Mouse (Mus musculus) liver, embryonic 16.5 days (tissue): ENCODE measurements around the gene Rnf5. TPM values are rescaled to one million over a fixed set of nuclear protein-coding genes. Genes with fewer than 3 reads are reported as not detected.
A peak's percentile ranks its signal among the peaks of the same experiment; 100 is the strongest.

Experiments used
- ATAC-seq: fragments of 200-750 bp; cut with Nextera tagmentation; 2 replicates; pipeline ENCODE4 v1.8.0; 2017; ENCODE audit warnings: low read depth, mild to moderate bottlenecking, moderate number of reproducible peaks, moderate library complexity
- H3K27ac ChIP-seq: fragments of 300-500 bp; sonication (generic); 2 replicates; pipeline ENCODE4 v1.5.1; 2014; ENCODE audit warnings: mild to moderate bottlenecking, low read length
- H3K27me3 ChIP-seq: fragments of 300-500 bp; sonication (generic); 2 replicates; pipeline ENCODE4 v1.6.1; 2014; ENCODE audit warnings: low read depth, low read length, mixed read lengths; ENCODE audit not compliant: control insufficient read depth, insufficient read depth
- H3K36me3 ChIP-seq: fragments of 300-500 bp; sonication (generic); 2 replicates; pipeline ENCODE4 v1.6.1; 2014; ENCODE audit warnings: mild to moderate bottlenecking; ENCODE audit not compliant: control insufficient read depth, insufficient read depth
- H3K4me1 ChIP-seq: fragments of 300-500 bp; sonication (generic); 2 replicates; pipeline ENCODE4 v1.6.1; 2014; ENCODE audit warnings: low read depth, low read length, mixed read lengths; ENCODE audit not compliant: control insufficient read depth
- H3K4me2 ChIP-seq: fragments of 300-500 bp; sonication (generic); 2 replicates; pipeline ENCODE4 v1.6.1; 2014; ENCODE audit warnings: low read depth, low read length, mixed read lengths
- H3K4me3 ChIP-seq: fragments of 300-500 bp; sonication (generic); 2 replicates; pipeline ENCODE4 v1.5.1; 2014; ENCODE audit warnings: low read depth, mild to moderate bottlenecking, low read length
- H3K9ac ChIP-seq: fragments of 300-500 bp; sonication (generic); 2 replicates; pipeline ENCODE4 v1.6.1; 2014; ENCODE audit warnings: low read depth, low read length
- H3K9me3 ChIP-seq: fragments of 300-500 bp; sonication (generic); replicated peaks from 2 replicates; pipeline ENCODE4 v1.6.1; 2016; ENCODE audit warnings: low read length; ENCODE audit not compliant: control insufficient read depth
- WGBS: fragments of 180-500 bp; shearing (Covaris S2); extraction: QIAGEN DNeasy Blood & Tissue Kit; methylation state at CpG from one replicate; pipeline ENCODE4 v1.1.7; 2014; ENCODE audit not compliant: insufficient replicate concordance; 5-methylcytosine and 5-hydroxymethylcytosine counted together
- polyA plus RNA-seq: library from polyadenylated mRNA; unstranded; fragments of >200 nt; fragmentation: Nextera tagmentation; extraction: Ambion mirVana; gene quantifications from 2 replicates; pipeline ENCODE4 v1.2.1, GENCODE M21; 2015

Rnf5 gene
- polyA plus RNA-seq, 1 experiment from 2014 or later, result 92.4 TPM

GRCm38 (mm10) chr17:34585877-34586771 lies 17.4 kb downstream of the Rnf5 start:
- ATAC-seq, result no peak

GRCm38 (mm10) chr17:34585121-34585520 lies 18.4 kb downstream of the Rnf5 start:
- Histone ChIP-seq H3K4me2 (no peak overlapping the region), H3K9ac (no peak overlapping the region), H3K27me3 (no peaks in the 10 kb centered on the region), H3K9me3 (no peaks in the 10 kb centered on the region), H3K4me3 (no peak overlapping the region), H3K36me3 (no peaks in the 10 kb centered on the region), H3K27ac (no peak overlapping the region), H3K4me1 (peaks cover 32% of the 10 kb centered on the region)
- no peak for ATAC-seq
- 72% methylated on average over 8 of the region's 8 CpGs for WGBS

More at GRCm38 (mm10) chr17:34585877-34586771, 17.4 kb downstream of the Rnf5 start:
- Histone ChIP-seq H3K36me3 (no peaks in the 10 kb centered on the region), H3K9ac (peak overlapping the region; percentile 82; the same call in 1 of the 2 replicates), H3K27me3 (no peaks in the 10 kb centered on the region), H3K4me3 (peak overlapping the region; percentile 93), H3K4me1 (peaks cover 42% of the 10 kb centered on the region), H3K27ac (no peak overlapping the region), H3K9me3 (no peaks in the 10 kb centered on the region), H3K4me2 (peak overlapping the region; percentile 100)
- WGBS, result 47% methylated on average over 32 of the region's 32 CpGs

GRCm38 (mm10) chr17:34583819-34584218 lies 19.7 kb downstream of the Rnf5 start:
- H3K27ac ChIP-seq, result no peak overlapping the region
- no peak for ATAC-seq
- 80% methylated on average over 8 of the region's 8 CpGs for WGBS
- H3K4me1 ChIP-seq, result peaks cover 19% of the 10 kb centered on the region
- H3K4me2 ChIP-seq, result no peak overlapping the region
- no peak overlapping the region for H3K9ac ChIP-seq
- no peaks in the 10 kb centered on the region for H3K9me3 ChIP-seq
- H3K4me3 ChIP-seq, result no peak overlapping the region
- no peaks in the 10 kb centered on the region for H3K36me3 ChIP-seq
- no peaks in the 10 kb centered on the region for H3K27me3 ChIP-seq

DNA sequence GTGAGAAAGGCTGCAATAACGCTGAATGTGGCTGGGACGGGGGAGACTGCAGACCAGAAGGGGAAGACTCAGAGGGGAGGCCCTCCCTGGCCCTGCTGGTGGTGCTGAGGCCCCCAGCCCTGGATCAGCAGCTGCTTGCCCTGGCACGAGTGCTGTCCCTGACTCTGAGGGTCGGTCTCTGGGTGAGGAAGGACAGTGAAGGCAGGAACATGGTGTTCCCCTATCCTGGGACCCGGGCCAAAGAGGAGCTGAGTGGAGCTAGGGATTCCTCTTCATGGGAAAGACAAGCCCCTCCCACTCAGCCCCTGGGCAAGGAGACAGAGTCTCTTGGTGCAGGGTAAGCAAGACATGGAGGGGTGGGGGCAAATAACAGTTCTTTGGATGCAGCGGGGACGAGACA lies 20.1 kb downstream of the Rnf5 start:
- Histone ChIP-seq H3K9ac (no peak overlapping the region), H3K4me2 (no peak overlapping the region), H3K9me3 (no peaks in the 10 kb centered on the region), H3K27ac (no peak overlapping the region), H3K4me3 (no peak overlapping the region), H3K4me1 (peaks cover 15% of the 10 kb centered on the region), H3K27me3 (no peaks in the 10 kb centered on the region), H3K36me3 (no peaks in the 10 kb centered on the region)
- ATAC-seq, result no peak
- WGBS, result 61% methylated on average over 7 of the region's 7 CpGs

GRCm38 (mm10) chr17:34582528-34582927 lies 21.0 kb downstream of the Rnf5 start:
- Histone ChIP-seq H3K4me3 (no peak overlapping the region), H3K4me2 (no peak overlapping the region), H3K9ac (no peak overlapping the region), H3K27me3 (no peaks in the 10 kb centered on the region), H3K27ac (no peak overlapping the region), H3K9me3 (no peaks in the 10 kb centered on the region), H3K4me1 (peaks cover 9% of the 10 kb centered on the region), H3K36me3 (no peaks in the 10 kb centered on the region)
- no peak for ATAC-seq
- 75% methylated on average over 12 of the region's 12 CpGs for WGBS

DNA sequence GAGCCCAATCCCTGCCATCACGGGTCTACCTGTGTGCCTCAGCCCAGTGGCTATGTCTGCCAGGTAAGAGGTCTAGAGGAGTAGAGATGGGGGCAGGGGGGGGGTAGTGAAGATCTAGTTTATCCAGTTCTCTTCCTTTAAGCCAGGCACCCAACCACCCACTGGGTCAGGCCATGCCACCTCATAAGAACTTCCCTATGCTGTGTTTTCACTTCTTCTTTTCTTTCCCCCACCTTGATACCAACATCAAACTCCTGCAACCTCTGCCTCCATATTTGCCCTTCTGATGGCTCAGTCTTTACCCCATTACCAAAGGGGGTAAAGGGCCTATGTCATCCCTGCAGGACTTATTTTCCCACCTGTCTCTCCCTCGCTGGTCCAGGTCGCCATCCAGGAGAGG lies 25.4 kb downstream of the Rnf5 start:
- 68% methylated on average over 3 of the region's 3 CpGs for WGBS
- Histone ChIP-seq H3K4me3 (no peak overlapping the region), H3K4me1 (no peaks in the 10 kb centered on the region), H3K27ac (no peak overlapping the region), H3K4me2 (no peak overlapping the region), H3K36me3 (no peaks in the 10 kb centered on the region), H3K9ac (no peak overlapping the region), H3K9me3 (no peaks in the 10 kb centered on the region), H3K27me3 (no peaks in the 10 kb centered on the region)
- no peak for ATAC-seq

DNA sequence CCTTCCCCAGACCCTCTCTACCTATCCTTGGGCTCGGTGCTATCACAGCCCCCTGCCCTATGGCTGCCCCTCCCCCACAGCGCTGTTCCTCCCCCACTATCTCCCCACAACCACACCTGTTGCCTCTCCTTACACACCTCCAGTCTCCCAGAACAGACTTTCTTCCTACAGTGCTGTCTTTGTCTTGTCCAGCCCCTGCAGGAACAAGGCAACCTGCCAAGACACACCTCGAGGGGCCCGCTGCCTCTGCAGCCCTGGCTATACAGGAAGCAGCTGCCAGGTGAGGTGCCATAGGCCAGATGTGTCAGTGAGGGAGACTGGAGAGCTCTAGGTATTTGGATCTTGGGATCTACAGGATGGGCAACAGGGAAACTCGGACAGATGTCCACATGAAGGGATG lies 26.9 kb downstream of the Rnf5 start:
- H3K4me1 ChIP-seq, result no peaks in the 10 kb centered on the region
- no peak overlapping the region for H3K4me2 ChIP-seq
- 46% methylated on average over 5 of the region's 5 CpGs for WGBS
- no peaks in the 10 kb centered on the region for H3K27me3 ChIP-seq
- H3K4me3 ChIP-seq, result no peak overlapping the region
- no peaks in the 10 kb centered on the region for H3K36me3 ChIP-seq
- H3K9ac ChIP-seq, result no peak overlapping the region
- no peak overlapping the region for H3K27ac ChIP-seq
- ATAC-seq, result no peak
- no peaks in the 10 kb centered on the region for H3K9me3 ChIP-seq

DNA sequence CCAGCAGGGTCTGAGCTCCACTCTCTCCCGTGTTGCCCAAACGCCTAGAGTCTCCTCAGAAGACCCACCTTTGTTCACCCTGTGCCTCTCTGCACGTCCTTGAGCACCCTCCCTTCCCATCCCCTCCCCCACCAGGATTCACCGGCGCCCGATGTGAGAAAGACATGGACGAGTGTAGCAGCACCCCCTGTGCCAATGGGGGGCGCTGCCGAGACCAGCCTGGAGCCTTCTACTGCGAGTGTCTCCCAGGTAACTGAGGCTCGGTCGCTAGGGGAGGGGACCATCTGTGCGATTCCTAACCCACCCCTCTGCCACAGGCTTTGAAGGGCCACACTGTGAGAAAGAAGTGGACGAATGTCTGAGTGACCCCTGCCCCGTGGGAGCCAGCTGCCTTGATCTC lies 31.1 kb downstream of the Rnf5 start:
- H3K27me3 ChIP-seq, result no peaks in the 10 kb centered on the region; the same call in 1 of the 2 replicates
- no peaks in the 10 kb centered on the region for H3K36me3 ChIP-seq
- no peak overlapping the region for H3K9ac ChIP-seq
- no peak for ATAC-seq
- H3K4me2 ChIP-seq, result no peak overlapping the region
- no peaks in the 10 kb centered on the region for H3K9me3 ChIP-seq
- H3K27ac ChIP-seq, result no peak overlapping the region
- WGBS, result 46% methylated on average over 15 of the region's 15 CpGs
- no peak overlapping the region for H3K4me3 ChIP-seq
- H3K4me1 ChIP-seq, result no peaks in the 10 kb centered on the region

DNA sequence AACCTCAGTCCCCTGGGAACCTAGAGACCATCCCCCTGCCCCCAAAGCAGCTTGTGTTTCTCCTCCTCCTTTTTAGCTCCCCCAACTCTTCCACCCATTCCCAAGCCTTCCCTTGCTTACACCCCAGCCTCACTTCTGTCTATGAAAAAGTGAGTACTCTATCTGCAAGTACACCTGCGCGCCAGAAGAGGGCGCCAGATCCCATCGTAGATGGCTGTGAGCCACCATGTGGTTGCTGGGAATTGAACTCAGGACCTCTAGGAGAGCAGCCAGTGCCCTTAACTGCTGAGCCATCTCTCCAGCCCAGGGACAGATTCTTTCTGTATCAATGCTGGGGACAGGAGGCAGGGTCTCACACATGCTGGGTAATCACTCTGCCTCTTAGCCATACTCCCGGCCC lies 31.6 kb downstream of the Rnf5 start:
- Histone ChIP-seq H3K9ac (no peak overlapping the region), H3K4me1 (no peaks in the 10 kb centered on the region), H3K4me2 (no peak overlapping the region), H3K9me3 (no peaks in the 10 kb centered on the region), H3K27ac (no peak overlapping the region), H3K4me3 (no peak overlapping the region), H3K27me3 (no peaks in the 10 kb centered on the region; the same call in 1 of the 2 replicates), H3K36me3 (no peaks in the 10 kb centered on the region)
- no peak for ATAC-seq
- WGBS, result 11% methylated on average over 5 of the region's 5 CpGs
